Mouse (Mus musculus) ZHBTc4 (cell line): ENCODE measurements at regions not wholly inside any gene's neighbourhood (a gene's known extent, or its start where the extent isn't known, plus 50 kb on each side); places are given as distances from the start of the nearest gene placed in this dataset.

Experiments used
- DNase-seq: peaks from one replicate; pipeline ENCODE4 v3.0.0-alpha.2; 2011; ENCODE audit warnings: low read depth, low spot score

GRCm38 (mm10) chr13:37704475-37704874 is 73.7 kb upstream of the Rreb1 start:
- DNase-seq = no peak

DNA sequence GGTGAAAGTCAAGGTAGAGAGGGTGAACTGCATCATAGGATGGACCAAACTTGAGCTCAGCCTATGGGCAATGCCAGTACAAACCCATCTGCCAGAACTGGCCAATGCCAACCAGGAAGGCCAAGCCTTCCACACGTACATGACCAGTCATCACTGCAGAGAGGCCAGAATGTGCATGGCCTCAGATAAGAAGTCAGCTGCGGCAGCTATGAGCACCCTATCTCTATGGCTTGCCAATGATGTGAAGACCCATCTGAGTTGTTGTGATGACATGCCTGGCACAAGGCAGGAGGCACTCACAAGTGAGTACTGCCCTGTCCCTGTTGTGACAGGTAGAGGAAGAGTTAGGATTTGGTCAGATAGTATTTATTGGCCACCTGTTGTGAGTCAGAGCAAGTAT is 72.7 kb upstream of the Rreb1 start:
- no peak for DNase-seq

DNA sequence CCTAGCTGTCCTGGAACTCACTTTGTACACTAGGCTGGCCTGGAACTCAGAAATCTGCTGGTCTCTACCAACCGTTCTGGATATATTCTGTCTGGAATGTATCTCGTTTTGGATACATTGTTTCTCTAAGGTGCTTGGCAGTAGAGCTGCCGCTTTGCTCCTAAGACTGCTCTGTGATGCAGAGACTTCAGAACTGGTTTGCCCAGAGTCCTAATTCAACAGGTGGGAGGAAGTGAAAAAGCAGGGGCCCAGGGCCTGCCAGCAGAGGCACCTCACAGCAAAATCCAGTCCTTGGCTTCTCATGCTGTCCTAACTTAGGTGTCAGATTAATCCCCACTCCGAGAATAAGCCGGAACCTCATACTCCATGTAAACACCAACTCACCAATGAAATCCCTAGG is 67.3 kb upstream of the Rreb1 start:
- no peak for DNase-seq

DNA sequence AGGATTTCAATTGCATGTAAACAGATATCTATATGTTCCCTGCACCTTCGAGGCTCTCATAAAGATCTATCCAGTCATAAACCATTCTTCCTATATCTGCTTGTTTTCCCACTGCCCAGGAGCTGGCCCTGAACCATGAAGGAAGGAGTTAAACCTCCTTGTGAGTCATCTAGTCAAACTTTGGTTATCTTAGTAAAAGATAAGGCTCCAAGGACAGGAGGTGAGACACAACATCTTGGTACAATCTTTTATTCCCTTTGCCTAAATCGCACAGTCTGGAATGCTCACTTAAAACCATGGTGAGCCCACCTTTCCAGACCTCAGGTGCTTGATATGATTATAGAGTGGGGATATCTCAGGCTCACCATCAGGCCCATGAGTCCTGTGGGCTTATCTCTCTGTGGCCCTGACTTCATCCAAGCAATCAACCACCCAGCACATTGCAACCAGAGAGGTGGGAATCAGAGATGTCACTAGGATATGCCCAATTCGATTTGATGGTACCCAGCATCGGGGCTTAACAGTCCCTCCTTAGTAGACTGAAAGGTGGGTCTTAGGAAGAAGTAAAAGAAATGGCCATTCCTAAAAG is 65.2 kb upstream of the Rreb1 start:
- no peak for DNase-seq

DNA sequence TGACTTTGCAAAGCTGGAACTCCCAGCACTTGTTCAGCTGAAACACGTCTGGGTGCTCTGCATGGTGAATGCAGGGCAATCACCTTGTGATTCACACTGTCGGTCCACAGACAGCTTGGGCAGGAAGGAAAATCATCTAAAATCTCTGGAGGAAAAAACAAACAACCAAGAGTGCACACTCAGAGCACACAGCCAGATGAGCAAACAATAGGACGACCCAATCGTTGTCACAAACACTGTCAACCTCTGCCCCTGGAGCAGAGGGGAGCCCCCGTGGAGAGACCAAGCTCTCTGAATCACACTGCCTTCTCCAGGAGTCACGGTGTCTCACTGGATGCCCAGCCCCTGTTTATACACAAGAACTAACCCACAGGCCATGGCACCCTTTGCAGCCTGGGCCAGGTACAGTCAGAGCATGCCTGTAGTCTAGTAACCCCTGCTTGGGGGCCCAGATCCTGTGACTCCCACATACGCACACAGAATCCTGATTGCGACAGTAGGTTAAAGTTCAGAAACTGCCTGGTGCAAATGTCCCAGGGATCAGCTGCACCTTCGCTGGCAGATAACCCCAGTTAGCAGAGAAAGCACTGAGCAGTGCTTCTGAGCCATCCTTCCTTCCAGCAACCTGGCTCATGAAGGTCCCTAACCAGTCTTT is 63.0 kb upstream of the Rreb1 start:
- DNase-seq = no peak

- no peak for DNase-seq
Measured at GRCm38 (mm10) chr13:37715770-37716693, 62.2 kb upstream of the Rreb1 start.

GRCm38 (mm10) chr13:37717793-37718192 is 60.4 kb upstream of the Rreb1 start:
- no peak for DNase-seq

DNA sequence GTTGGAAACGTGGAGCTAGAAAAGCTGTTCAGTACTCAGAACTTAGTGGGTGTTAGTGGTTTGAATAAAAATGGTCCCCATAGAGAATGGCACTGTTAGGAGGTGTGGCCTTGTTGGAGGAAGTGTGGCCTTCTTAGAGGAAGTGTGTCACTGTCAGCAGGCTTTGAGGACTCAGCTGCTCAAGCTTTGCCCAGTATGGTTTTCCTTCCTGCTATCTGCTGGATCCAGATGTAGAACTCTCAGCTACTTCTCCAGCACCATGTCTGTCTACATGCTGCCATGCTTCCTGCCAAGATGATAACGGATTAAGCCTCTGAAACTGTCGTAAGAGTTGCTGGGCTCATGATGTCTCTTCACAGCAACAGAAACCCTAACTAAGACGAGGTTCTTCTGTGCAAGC is 59.8 kb upstream of the Rreb1 start:
- DNase-seq = no peak
